Mouse (Mus musculus) midbrain, embryonic 15.5 days (tissue): ENCODE measurements at regions not wholly inside any gene's neighbourhood (a gene's known extent, or its start where the extent isn't known, plus 50 kb on each side); places are given as distances from the start of the nearest gene placed in this dataset.

Experiments used
- ATAC-seq: fragments of 200-750 bp; cut with Nextera tagmentation; replicated peaks from 2 replicates; pipeline ENCODE4 v1.8.0; 2017; ENCODE audit warnings: moderate TSS enrichment
- H3K27ac ChIP-seq: fragments of 300-500 bp; sonication (generic); 2 replicates; pipeline ENCODE4 v1.5.1; 2015; ENCODE audit warnings: mild to moderate bottlenecking, inconsistent platforms
- H3K27me3 ChIP-seq: fragments of 300-500 bp; sonication (generic); replicated peaks from 2 replicates; pipeline ENCODE4 v1.6.1; 2015; ENCODE audit warnings: inconsistent platforms
- H3K36me3 ChIP-seq: fragments of 300-500 bp; sonication (generic); replicated peaks from 2 replicates; pipeline ENCODE4 v1.6.1; 2015; ENCODE audit warnings: inconsistent platforms
- H3K4me1 ChIP-seq: fragments of 300-500 bp; sonication (generic); 2 replicates; pipeline ENCODE4 v1.6.1; 2015; ENCODE audit warnings: inconsistent platforms
- H3K4me2 ChIP-seq: fragments of 300-500 bp; sonication (generic); 2 replicates; pipeline ENCODE4 v1.6.1; 2015; ENCODE audit warnings: inconsistent platforms, mild to moderate bottlenecking, moderate library complexity
- H3K4me3 ChIP-seq: fragments of 300-500 bp; sonication (generic); 2 replicates; pipeline ENCODE4 v1.5.1; 2015; ENCODE audit warnings: mild to moderate bottlenecking, inconsistent platforms
- H3K9ac ChIP-seq: fragments of 300-500 bp; sonication (generic); 2 replicates; pipeline ENCODE4 v1.6.1; 2015; ENCODE audit warnings: mild to moderate bottlenecking, inconsistent platforms
- H3K9me3 ChIP-seq: fragments of 300-500 bp; sonication (generic); 2 replicates; pipeline ENCODE4 v1.6.1; 2016; ENCODE audit warnings: inconsistent platforms
- WGBS: fragments of 180-500 bp; shearing (Covaris S2); methylation state at CpG from one replicate; pipeline ENCODE4 v1.1.7; 2015; ENCODE audit warnings: mixed read lengths; 5-methylcytosine and 5-hydroxymethylcytosine counted together

- ATAC-seq: no peak
- Histone ChIP-seq H3K9me3 (no peaks in the 10 kb centered on the region), H3K36me3 (no peaks in the 10 kb centered on the region), H3K4me2 (no peak overlapping the region), H3K9ac (no peak overlapping the region), H3K4me1 (peaks cover 11% of the 10 kb centered on the region; the same call in 1 of the 2 replicates), H3K4me3 (no peak overlapping the region), H3K27ac (no peak overlapping the region), H3K27me3 (no peaks in the 10 kb centered on the region)
- WGBS: 92% methylated on average over 9 of the region's 9 CpGs
Observed at GRCm38 (mm10) chr13:99748128-99748527, 152.8 kb downstream of the Cartpt start.

- Histone ChIP-seq H3K36me3 (no peaks in the 10 kb centered on the region), H3K27ac (no peak overlapping the region), H3K9ac (no peak overlapping the region), H3K9me3 (no peaks in the 10 kb centered on the region), H3K27me3 (no peaks in the 10 kb centered on the region), H3K4me3 (no peak overlapping the region), H3K4me2 (no peak overlapping the region), H3K4me1 (peaks cover 19% of the 10 kb centered on the region; the same call in 1 of the 2 replicates)
- no peak for ATAC-seq
- 79% methylated on average over 6 of the region's 6 CpGs for WGBS
Observed at GRCm38 (mm10) chr13:99745526-99745925, 155.4 kb downstream of the Cartpt start.

GRCm38 (mm10) chr13:99744790-99745120, 156.1 kb downstream of the Cartpt start:
- Histone ChIP-seq H3K4me1 (peaks cover 19% of the 10 kb centered on the region; the same call in 1 of the 2 replicates), H3K9me3 (no peaks in the 10 kb centered on the region), H3K27me3 (no peaks in the 10 kb centered on the region), H3K9ac (no peak overlapping the region), H3K4me2 (no peak overlapping the region), H3K4me3 (no peak overlapping the region), H3K36me3 (no peaks in the 10 kb centered on the region), H3K27ac (no peak overlapping the region)
- ATAC-seq: peak; percentile 46; the same call in 1 of the 2 replicates
- 68% methylated on average over 7 of the region's 7 CpGs for WGBS

- 0 out of 2 replicates have a peak, but pooled peaks have one; percentile 8 for ATAC-seq
- no peak overlapping the region for H3K4me3 ChIP-seq
- no peak overlapping the region for H3K9ac ChIP-seq
- H3K27ac ChIP-seq: no peak overlapping the region
- H3K4me2 ChIP-seq: no peak overlapping the region
- no peaks in the 10 kb centered on the region for H3K27me3 ChIP-seq
- 32% methylated on average over 8 of the region's 8 CpGs for WGBS
- H3K4me1 ChIP-seq: peaks cover 19% of the 10 kb centered on the region; the same call in 1 of the 2 replicates
- no peaks in the 10 kb centered on the region for H3K36me3 ChIP-seq
- no peaks in the 10 kb centered on the region for H3K9me3 ChIP-seq
Observed at GRCm38 (mm10) chr13:99743952-99744789, 156.7 kb downstream of the Cartpt start.

- 31% methylated on average over 2 of the region's 2 CpGs for WGBS
- no peak overlapping the region for H3K4me3 ChIP-seq
- H3K9me3 ChIP-seq: no peaks in the 10 kb centered on the region
- H3K9ac ChIP-seq: no peak overlapping the region
- ATAC-seq: no peak
- H3K27me3 ChIP-seq: no peaks in the 10 kb centered on the region
- H3K36me3 ChIP-seq: no peaks in the 10 kb centered on the region
- H3K4me1 ChIP-seq: peaks cover 19% of the 10 kb centered on the region; the same call in 1 of the 2 replicates
- no peak overlapping the region for H3K4me2 ChIP-seq
- H3K27ac ChIP-seq: no peak overlapping the region
Observed at GRCm38 (mm10) chr13:99742507-99742906, 158.4 kb downstream of the Cartpt start.

- ATAC-seq: no peak
- Histone ChIP-seq H3K9me3 (no peaks in the 10 kb centered on the region), H3K4me1 (peaks cover 19% of the 10 kb centered on the region; the same call in 1 of the 2 replicates), H3K4me2 (no peak overlapping the region), H3K4me3 (no peak overlapping the region), H3K36me3 (no peaks in the 10 kb centered on the region), H3K27me3 (no peaks in the 10 kb centered on the region), H3K9ac (no peak overlapping the region), H3K27ac (no peak overlapping the region)
- WGBS: 66% methylated on average over 2 of the region's 2 CpGs
Observed at GRCm38 (mm10) chr13:99741981-99742380, 158.9 kb downstream of the Cartpt start.

GRCm38 (mm10) chr13:99739420-99739819, 161.5 kb downstream of the Cartpt start:
- 76% methylated on average over 1 of the region's 1 CpGs for WGBS
- no peak overlapping the region for H3K9ac ChIP-seq
- H3K9me3 ChIP-seq: no peaks in the 10 kb centered on the region
- no peaks in the 10 kb centered on the region for H3K36me3 ChIP-seq
- H3K27ac ChIP-seq: no peak overlapping the region
- H3K4me1 ChIP-seq: peaks cover 15% of the 10 kb centered on the region; the same call in 1 of the 2 replicates
- H3K4me3 ChIP-seq: no peak overlapping the region
- no peaks in the 10 kb centered on the region for H3K27me3 ChIP-seq
- ATAC-seq: no peak
- H3K4me2 ChIP-seq: no peak overlapping the region

- no peak for ATAC-seq
- H3K27ac ChIP-seq: no peak overlapping the region
- H3K9ac ChIP-seq: no peak overlapping the region
- H3K4me1 ChIP-seq: peaks cover 5% of the 10 kb centered on the region; the same call in 1 of the 2 replicates
- 44% methylated on average over 3 of the region's 3 CpGs for WGBS
- H3K4me2 ChIP-seq: no peak overlapping the region
- H3K9me3 ChIP-seq: no peaks in the 10 kb centered on the region
- no peaks in the 10 kb centered on the region for H3K27me3 ChIP-seq
- H3K36me3 ChIP-seq: no peaks in the 10 kb centered on the region
- H3K4me3 ChIP-seq: no peak overlapping the region
Observed at GRCm38 (mm10) chr13:99737271-99737670, 163.6 kb downstream of the Cartpt start.

GRCm38 (mm10) chr13:99729145-99729544, 171.7 kb downstream of the Cartpt start:
- WGBS: 64% methylated on average over 5 of the region's 5 CpGs
- no peak overlapping the region for H3K9ac ChIP-seq
- no peak for ATAC-seq

GRCm38 (mm10) chr13:99724245-99724644, 176.6 kb downstream of the Cartpt start:
- ATAC-seq: peak; percentile 70
- Histone ChIP-seq H3K27me3 (no peaks in the 10 kb centered on the region), H3K9me3 (no peaks in the 10 kb centered on the region), H3K36me3 (no peaks in the 10 kb centered on the region), H3K9ac (no peak overlapping the region), H3K4me3 (no peak overlapping the region), H3K4me2 (peak overlapping the region; percentile 15), H3K27ac (peak overlapping the region; percentile 60), H3K4me1 (peaks cover 17% of the 10 kb centered on the region)
- 25% methylated on average over 7 of the region's 7 CpGs for WGBS

More at GRCm38 (mm10) chr13:99729145-99729544, 171.7 kb downstream of the Cartpt start:
- Histone ChIP-seq H3K4me1 (peaks cover 8% of the 10 kb centered on the region), H3K4me2 (no peak overlapping the region), H3K9me3 (no peaks in the 10 kb centered on the region), H3K27me3 (no peaks in the 10 kb centered on the region), H3K36me3 (no peaks in the 10 kb centered on the region), H3K27ac (no peak overlapping the region), H3K4me3 (no peak overlapping the region)

GRCm38 (mm10) chr13:99723237-99723981, 177.5 kb downstream of the Cartpt start:
- Histone ChIP-seq H3K9me3 (no peaks in the 10 kb centered on the region), H3K36me3 (no peaks in the 10 kb centered on the region), H3K27me3 (no peaks in the 10 kb centered on the region), H3K4me2 (0 out of 2 replicates have a peak overlapping the region, but pooled peaks have one; percentile 15), H3K4me1 (peaks cover 17% of the 10 kb centered on the region), H3K9ac (no peak overlapping the region), H3K27ac (peak overlapping the region; percentile 60), H3K4me3 (no peak overlapping the region)
- peak; percentile 61; the same call in 1 of the 2 replicates for ATAC-seq
- 25% methylated on average over 5 of the region's 5 CpGs for WGBS

- H3K4me3 ChIP-seq: no peak overlapping the region
- H3K9ac ChIP-seq: no peak overlapping the region
- no peak overlapping the region for H3K27ac ChIP-seq
- peaks cover 17% of the 10 kb centered on the region for H3K4me1 ChIP-seq
- H3K27me3 ChIP-seq: no peaks in the 10 kb centered on the region
- no peak for ATAC-seq
- no peaks in the 10 kb centered on the region for H3K36me3 ChIP-seq
- no peak overlapping the region for H3K4me2 ChIP-seq
- H3K9me3 ChIP-seq: no peaks in the 10 kb centered on the region
- 85% methylated on average over 3 of the region's 3 CpGs for WGBS
Observed at GRCm38 (mm10) chr13:99720566-99720965, 180.3 kb downstream of the Cartpt start.
